Mouse (Mus musculus) megakaryocyte-erythroid progenitor cell, adult 5-6 weeks (primary cell): ENCODE measurements around the gene Nos1ap. TPM values are rescaled to one million over a fixed set of nuclear protein-coding genes. Genes with fewer than 3 reads are reported as not detected.

Source experiments
- ATAC-seq: replicated peaks from 2 replicates; pipeline ENCODE4 v1.8.0; 2016; ENCODE audit warnings: mild to moderate bottlenecking, inconsistent platforms; ENCODE audit not compliant: severe bottlenecking, poor library complexity, low FRiP score, low TSS enrichment
- total RNA-seq, 2 experiments: library from RNA; stranded (forward) in 1 of 2; stranded (reverse) in 1 of 2; fragments of 200-1000, 215-1000 nt in 1 of 2; fragments of >200 nt in 1 of 2; fragmentation: Nextera tagmentation in 1 of 2; gene quantifications; 2 replicates each; pipeline ENCODE4 v1.2.3; 2014 to 2017

Gene Nos1ap
- total RNA-seq, 2 experiments from 2014 or later: 1.5 TPM; not detected in 1

DNA sequence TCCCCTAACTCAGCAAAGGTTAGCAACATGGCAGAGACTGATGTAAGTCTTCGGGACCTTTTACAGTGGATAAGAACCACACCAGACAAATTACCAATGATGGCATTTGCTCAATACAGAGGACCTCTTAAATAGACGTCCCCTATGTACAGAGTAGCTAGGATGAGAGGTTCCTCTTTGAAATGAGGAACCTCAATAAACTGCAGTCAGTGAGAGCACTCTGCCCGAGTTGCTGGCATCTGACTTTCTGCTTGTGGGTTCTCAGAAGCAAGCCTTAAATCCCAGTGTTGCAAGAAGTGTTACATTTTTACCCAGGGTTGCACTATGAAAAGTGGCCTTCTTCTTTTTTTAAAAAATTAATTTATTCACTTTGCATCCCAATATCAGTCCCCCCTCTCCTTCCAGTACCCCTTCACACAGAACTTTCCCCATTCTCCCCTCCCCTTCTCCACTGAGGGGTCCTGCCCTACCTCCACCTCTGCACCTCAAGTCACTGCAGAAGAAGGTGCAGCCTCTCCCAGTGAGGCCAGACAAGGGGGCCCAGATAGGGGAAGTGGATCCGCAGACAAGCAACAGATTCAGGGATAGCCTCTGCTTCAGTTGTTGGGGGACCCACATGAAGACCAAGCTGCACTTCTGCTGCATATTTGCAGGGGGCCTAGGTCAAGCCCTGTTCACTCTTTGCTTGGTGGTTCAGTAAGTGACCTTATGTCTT is 307.1 kb downstream of the Nos1ap start:
- ATAC-seq: no peak

DNA sequence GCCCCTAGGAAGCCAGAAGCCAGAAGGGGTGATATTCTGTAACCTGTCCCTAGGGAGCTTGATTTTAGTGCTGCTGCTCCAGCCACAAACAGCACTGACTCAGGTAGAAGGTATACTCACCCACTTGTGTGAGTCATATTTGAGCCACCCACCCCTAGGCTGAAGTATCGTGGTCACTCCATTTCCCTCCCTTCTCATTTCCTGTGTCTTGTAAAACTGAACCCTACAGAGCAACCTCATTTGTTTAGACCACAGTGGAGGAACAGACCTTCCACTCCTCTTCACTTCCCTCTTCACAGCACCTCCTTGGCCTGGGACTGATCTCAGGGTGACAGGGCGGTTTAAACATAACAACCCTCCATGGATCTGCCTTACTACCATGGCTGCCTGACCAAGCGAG is 312.6 kb downstream of the Nos1ap start, which contains the start of gene Sh2d1b1:
Gene Sh2d1b1 (plus strand): TSS at position 305 of the 400 bp plus-strand sequence.
- ATAC-seq: peak; percentile 26; the same call in 1 of the 2 replicates

DNA sequence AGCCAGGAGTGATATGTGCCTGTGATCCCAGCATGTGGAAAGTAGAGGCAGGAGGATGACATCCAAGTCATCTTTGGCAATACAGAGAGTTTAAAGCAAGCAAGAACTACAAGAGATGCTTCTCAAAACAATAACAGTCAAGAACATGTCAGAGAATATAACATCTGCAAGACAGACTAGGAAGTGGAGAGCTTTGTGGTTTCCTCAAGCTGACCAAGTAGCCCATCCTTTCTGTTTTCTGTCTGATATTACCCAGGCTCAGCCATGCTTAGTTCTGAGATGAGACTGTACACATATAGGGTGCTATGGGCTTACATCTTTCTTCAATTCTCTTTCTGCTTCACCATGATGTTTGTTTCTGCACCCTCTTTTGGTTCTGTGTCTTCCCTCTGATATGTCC is 316.4 kb downstream of the Nos1ap start:
- no peak for ATAC-seq

DNA sequence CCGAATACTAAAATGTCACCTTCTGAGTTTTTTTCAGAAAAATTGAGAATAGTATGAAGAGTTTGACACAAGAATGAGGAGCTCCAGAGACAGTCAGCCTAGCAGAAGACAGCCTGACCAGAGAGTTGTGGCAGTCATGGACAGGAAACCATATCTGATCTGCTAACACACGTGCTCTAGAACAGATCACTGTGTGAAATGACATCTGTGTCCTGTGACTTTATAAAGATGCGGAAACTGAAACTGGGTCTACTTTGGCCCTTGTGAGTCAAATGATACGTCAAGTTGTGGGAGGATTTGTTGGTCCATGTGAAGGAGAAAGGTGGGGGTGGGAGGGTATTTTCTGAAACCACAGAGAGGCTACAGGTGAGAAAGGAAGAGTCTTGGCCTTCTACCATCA is 319.0 kb downstream of the Nos1ap start:
- no peak for ATAC-seq

DNA sequence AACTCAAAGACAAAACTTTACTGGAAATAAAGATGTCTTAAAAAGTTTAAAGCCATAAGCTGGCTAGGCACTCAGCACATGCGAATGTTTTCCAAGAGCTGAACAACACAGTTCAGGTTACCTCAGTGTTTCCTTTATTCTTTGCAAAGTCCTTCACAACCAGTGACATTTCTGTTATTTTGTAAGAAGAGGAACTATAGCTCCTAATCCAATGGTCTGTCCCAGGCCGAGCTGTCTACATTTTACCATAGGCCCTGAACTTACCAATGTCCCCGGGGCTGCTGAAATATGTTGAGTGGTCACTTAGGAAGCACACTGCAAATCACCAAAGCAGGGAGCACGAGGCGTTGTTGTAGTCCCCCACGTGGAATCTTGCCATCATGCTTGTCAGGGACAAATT is 319.4 kb downstream of the Nos1ap start:
- ATAC-seq: no peak

DNA sequence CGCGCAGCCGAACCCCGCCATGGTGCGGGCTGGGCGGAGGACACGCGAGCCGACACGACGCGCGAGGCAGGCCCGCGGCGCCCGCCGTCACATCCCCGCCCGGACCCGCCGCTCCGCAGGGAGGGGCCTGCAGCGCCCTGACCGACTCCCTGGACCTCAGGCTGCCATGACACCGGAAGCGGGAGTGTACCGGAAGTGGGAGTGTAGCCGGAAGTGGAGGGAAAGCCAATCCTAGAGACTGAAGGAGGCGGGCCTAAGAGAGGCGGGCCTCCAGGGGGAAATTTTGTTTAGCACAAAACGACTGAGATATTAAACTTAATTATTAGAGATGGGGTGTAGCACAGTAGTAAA is 334.1 kb downstream of the Nos1ap start:
- peak; percentile 100 for ATAC-seq

DNA sequence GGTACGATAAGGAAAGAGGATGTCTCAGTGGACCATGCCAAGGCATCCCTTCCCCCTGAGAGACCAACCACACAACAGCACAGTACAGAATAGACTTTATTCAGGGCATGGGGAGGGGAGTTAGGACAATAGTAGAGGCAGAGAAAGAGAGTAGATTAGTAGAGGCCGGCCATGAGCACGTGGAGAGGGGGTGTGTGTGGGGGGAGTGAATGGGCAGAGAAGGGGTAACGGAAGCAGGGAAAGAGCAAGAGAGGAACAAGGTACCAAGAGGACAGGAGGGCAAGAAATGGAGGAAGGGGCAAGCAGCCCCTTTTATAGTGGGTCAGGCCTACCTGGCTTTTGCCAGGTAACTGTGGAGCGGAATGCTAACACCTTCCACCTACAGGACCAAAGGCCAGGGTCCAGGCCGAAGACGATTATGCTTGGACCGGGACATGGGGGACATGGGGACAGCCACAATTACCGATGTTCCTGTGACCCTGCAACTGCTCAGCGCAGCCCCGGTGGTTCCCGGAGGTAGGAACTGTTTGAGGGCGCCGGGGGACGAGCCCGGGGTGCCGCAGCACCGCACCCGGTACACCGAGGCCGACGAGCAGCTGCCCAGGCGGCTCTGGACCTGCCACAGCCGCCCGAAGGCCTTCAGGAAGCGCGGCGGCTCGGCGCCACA is 334.6 kb downstream of the Nos1ap start:
- peak; percentile 35; the same call in 1 of the 2 replicates for ATAC-seq

Other genes with a start within 250 kb of the Nos1ap start
- not detected in 2 replicates for gene Olfml2b, start 54.7 kb upstream of the Nos1ap start, total RNA-seq (2014; fragmentation: Nextera tagmentation)
- gene Olfml2b, start 54.7 kb upstream of the Nos1ap start, total RNA-seq (2017): 0.33 TPM in 1 of 2 replicates, not detected in the other